Mouse (Mus musculus) forebrain, postnatal 0 days (tissue): ENCODE results near the gene Tfap4. TPM values are rescaled to one million over a fixed set of nuclear protein-coding genes. Genes with fewer than 3 reads are reported as not detected.

Experiments
- ATAC-seq: fragments of 200-750 bp; cut with Nextera tagmentation; 2 replicates; pipeline ENCODE4 v1.8.0; 2017; ENCODE audit warnings: mild to moderate bottlenecking, moderate library complexity
- DNase-seq: peaks from one replicate; pipeline ENCODE4 v3.0.0-alpha.2; 2015
- H3K27ac ChIP-seq: fragments of 300-500 bp; sonication (generic); 2 replicates; pipeline ENCODE4 v1.5.1; 2014; ENCODE audit warnings: low read depth, mild to moderate bottlenecking, antibody characterized with exemption, low read length, moderate library complexity, mixed read lengths
- H3K27me3 ChIP-seq: fragments of 300-500 bp; sonication (generic); 2 replicates; pipeline ENCODE4 v1.6.1; 2014; ENCODE audit warnings: mild to moderate bottlenecking, low read length, mixed read lengths; ENCODE audit not compliant: insufficient read depth
- H3K36me3 ChIP-seq: fragments of 300-500 bp; sonication (generic); 2 replicates; pipeline ENCODE4 v1.6.1; 2014; ENCODE audit warnings: mild to moderate bottlenecking, moderate library complexity; ENCODE audit not compliant: insufficient read depth
- H3K4me1 ChIP-seq: fragments of 300-500 bp; sonication (generic); 2 replicates; pipeline ENCODE4 v1.6.1; 2014; ENCODE audit warnings: antibody characterized with exemption; ENCODE audit not compliant: insufficient read depth
- H3K4me2 ChIP-seq: fragments of 300-500 bp; sonication (generic); 2 replicates; pipeline ENCODE4 v1.6.1; 2014; ENCODE audit warnings: low read depth, mild to moderate bottlenecking, moderate library complexity
- H3K4me3 ChIP-seq: fragments of 300-500 bp; sonication (generic); 2 replicates; pipeline ENCODE4 v1.5.1; 2014; ENCODE audit warnings: low read depth, low read length, mixed read lengths
- H3K9ac ChIP-seq: fragments of 300-500 bp; sonication (generic); 2 replicates; pipeline ENCODE4 v1.6.1; 2014; ENCODE audit warnings: mild to moderate bottlenecking
- H3K9me3 ChIP-seq: fragments of 300-500 bp; sonication (generic); 2 replicates; pipeline ENCODE4 v1.6.1; 2016; ENCODE audit warnings: low read length
- CTCF ChIP-seq: sonication (generic); IDR thresholded peaks from 2 replicates; pipeline ENCODE4 v1.5.1; 2016; ENCODE audit warnings: antibody characterized with exemption, control low read depth, low read depth
- whole genome bisulfite sequencing: fragments of 180-500 bp; shearing (Covaris S2); extraction: QIAGEN DNeasy Blood & Tissue Kit; methylation state at CpG from one replicate; pipeline ENCODE4 v1.1.7; 2014; 5-methylcytosine and 5-hydroxymethylcytosine counted together
- polyA plus RNA-seq: library from polyadenylated mRNA; unstranded; fragments of >200 nt; fragmentation: Nextera tagmentation; extraction: Ambion mirVana; gene quantifications from 2 replicates; pipeline ENCODE4 v1.2.1, GENCODE M21; 2015
- total RNA-seq: library from RNA; depleted of rRNA; stranded (reverse); fragments of >200 nt; gene quantifications from 2 replicates; pipeline ENCODE4 v1.2.3, GENCODE M21; 2014

The Tfap4 gene
- total and polyA plus RNA-seq, 2 experiments from 2014 or later: 8.0 to 10.2 TPM

DNA sequence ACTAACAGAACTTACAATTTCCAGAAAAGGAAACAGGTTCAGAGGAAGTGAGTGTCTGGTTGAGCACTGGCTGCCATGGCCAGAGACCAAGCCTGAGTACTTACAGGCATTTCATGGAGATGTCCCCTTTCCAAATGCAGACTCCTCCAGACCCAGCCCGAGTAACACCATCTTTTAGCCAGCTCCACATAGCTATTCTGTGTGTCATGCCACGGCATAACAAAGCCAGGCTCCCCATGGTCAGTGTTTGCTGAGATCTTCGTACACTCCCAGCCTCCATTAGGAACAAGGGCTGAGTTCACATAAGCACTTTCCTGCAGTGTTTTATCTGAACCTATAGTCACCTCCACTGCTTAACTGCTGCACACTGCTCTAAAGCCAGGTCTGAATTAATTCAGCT, 16.4 kb downstream of the Tfap4 start:
- no peak overlapping the region for H3K4me2 ChIP-seq
- no peaks in the 10 kb centered on the region for H3K27me3 ChIP-seq
- H3K9ac ChIP-seq: no peak overlapping the region
- no peaks in the 10 kb centered on the region for H3K9me3 ChIP-seq
- DNase-seq (no peak), ATAC-seq (no peak)
- peaks cover 23% of the 10 kb centered on the region for H3K36me3 ChIP-seq
- no peak overlapping the region for H3K4me3 ChIP-seq
- TF ChIP-seq CTCF: no peak
- H3K4me1 ChIP-seq: peaks cover 3% of the 10 kb centered on the region; the same call in 1 of the 2 replicates
- H3K27ac ChIP-seq: no peak overlapping the region
- 74% methylated on average over 3 of the region's 3 CpGs for WGBS

DNA sequence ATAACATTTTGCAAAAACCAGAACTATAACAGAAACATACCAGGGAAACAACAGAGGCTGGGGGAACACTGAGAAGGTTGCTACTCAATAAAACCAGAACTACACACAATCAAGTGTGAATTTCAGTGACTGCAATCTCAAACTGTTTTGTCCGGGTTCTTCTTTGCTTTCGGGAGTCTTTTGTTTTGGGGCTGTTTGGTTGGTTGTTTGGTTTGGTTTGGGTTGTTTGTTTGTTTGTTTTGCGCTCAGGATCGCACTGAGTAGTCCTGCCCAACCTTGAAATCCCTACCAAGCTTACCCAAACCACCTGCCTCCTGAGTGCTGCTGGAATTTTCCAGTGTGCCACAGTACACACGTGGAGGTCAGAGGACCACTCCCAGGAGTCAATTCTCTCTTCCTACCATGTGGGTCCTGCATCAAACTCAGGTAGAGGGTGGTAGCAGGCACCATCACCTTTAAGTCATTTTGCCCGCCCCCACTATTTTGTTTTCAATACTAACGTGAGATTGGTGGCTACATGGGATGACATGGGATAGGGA, 17.3 kb downstream of the Tfap4 start:
- TF ChIP-seq CTCF: no peak
- DNase-seq (no peak), ATAC-seq (no peak; the same call in 1 of the 2 replicates)
- no peaks in the 10 kb centered on the region for H3K27me3 ChIP-seq
- 0 out of 2 replicates have a peak overlapping the region, but pooled peaks have one; percentile 80 for H3K27ac ChIP-seq
- peak overlapping the region; percentile 52 for H3K9ac ChIP-seq
- 45% methylated on average over 7 of the region's 7 CpGs for WGBS
- H3K4me2 ChIP-seq: peak overlapping the region; percentile 54
- peaks cover 3% of the 10 kb centered on the region; the same call in 1 of the 2 replicates for H3K4me1 ChIP-seq
- H3K9me3 ChIP-seq: no peaks in the 10 kb centered on the region
- H3K36me3 ChIP-seq: peaks cover 20% of the 10 kb centered on the region
- H3K4me3 ChIP-seq: peak overlapping the region; percentile 52

DNA sequence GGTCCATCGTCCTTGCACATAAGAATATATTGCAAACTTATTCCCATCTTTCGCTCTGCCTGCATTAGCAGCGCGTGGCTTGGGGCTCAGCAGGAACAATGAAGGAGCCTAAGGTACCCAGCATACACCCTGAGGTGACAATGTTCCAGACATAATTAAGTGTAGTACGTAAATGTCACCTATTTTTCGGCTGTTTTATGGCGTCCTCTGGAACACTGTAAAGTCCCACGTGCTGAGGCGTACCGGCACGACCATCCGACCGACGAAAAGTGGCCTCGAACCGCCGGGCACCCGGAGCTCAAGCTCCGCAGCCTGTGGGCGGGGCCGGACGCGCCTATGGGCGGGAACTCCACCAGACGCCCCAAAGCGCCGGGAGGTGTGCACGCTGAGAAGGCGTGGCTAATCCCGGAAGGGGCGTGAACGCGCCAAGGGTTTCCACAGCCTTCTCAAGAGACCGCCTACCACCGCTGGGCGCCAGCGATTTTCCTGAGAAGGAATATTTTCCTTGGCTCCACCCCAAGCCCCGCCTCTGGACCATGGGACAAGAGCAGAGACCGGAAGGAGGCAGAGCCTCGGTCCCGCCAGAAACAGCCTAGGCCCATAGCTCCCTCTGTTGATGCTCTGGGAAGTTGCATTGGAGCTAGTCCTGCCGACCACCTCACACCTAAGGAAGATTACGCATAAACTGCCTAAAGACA, 18.0 kb downstream of the Tfap4 start, which contains the start of gene Srl:
TSS of gene Srl (minus strand) at position 316 of the 698 bp plus-strand sequence.
- TF ChIP-seq CTCF: peak; percentile 95
- no peaks in the 10 kb centered on the region for H3K27me3 ChIP-seq
- WGBS: under 1% methylated on average over 43 of the region's 43 CpGs
- peaks cover 3% of the 10 kb centered on the region; the same call in 1 of the 2 replicates for H3K4me1 ChIP-seq
- ATAC-seq (peak; percentile 94), DNase-seq (peak; percentile 100)
- H3K9ac ChIP-seq: peak within 1 kb of the TSS; percentile 52
- H3K4me2 ChIP-seq: peak within 1 kb of the TSS; percentile 54
- no peaks in the 10 kb centered on the region for H3K9me3 ChIP-seq
- peak within 1 kb of the TSS; percentile 52 for H3K4me3 ChIP-seq
- H3K36me3 ChIP-seq: peaks cover 13% of the 10 kb centered on the region
- peak within 1 kb of the TSS; percentile 80 for H3K27ac ChIP-seq

DNA sequence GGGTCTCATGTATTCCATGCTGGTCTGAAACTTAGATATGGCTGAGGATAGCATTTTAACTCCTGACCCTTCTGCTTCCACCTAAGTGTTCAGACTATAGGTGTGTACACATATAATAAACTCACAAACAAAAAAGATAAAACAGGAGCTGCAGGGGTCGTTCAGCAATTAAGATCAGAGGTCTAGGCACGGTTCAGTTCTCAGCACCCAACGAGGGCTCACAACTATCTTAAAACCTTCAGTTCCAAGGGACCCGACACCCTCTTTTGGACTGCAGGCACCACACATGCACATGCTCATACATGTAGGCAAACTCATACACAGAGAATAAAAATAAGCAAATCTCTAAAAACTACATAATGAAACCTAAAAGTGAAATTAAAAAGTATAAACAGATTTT, 18.6 kb downstream of the Tfap4 start:
- ATAC-seq: no peak
- H3K27ac ChIP-seq: peak overlapping the region; percentile 80; the same call in 1 of the 2 replicates
- WGBS: 64% methylated on average over 4 of the region's 4 CpGs
- no peaks in the 10 kb centered on the region for H3K9me3 ChIP-seq
- H3K4me1 ChIP-seq: peaks cover 3% of the 10 kb centered on the region; the same call in 1 of the 2 replicates
- no peak for DNase-seq
- no peaks in the 10 kb centered on the region for H3K27me3 ChIP-seq
- H3K36me3 ChIP-seq: peaks cover 10% of the 10 kb centered on the region
- H3K9ac ChIP-seq: peak overlapping the region; percentile 52; the same call in 1 of the 2 replicates
- peak overlapping the region; percentile 54 for H3K4me2 ChIP-seq
- H3K4me3 ChIP-seq: peak overlapping the region; percentile 52
- no peak for TF ChIP-seq CTCF

DNA sequence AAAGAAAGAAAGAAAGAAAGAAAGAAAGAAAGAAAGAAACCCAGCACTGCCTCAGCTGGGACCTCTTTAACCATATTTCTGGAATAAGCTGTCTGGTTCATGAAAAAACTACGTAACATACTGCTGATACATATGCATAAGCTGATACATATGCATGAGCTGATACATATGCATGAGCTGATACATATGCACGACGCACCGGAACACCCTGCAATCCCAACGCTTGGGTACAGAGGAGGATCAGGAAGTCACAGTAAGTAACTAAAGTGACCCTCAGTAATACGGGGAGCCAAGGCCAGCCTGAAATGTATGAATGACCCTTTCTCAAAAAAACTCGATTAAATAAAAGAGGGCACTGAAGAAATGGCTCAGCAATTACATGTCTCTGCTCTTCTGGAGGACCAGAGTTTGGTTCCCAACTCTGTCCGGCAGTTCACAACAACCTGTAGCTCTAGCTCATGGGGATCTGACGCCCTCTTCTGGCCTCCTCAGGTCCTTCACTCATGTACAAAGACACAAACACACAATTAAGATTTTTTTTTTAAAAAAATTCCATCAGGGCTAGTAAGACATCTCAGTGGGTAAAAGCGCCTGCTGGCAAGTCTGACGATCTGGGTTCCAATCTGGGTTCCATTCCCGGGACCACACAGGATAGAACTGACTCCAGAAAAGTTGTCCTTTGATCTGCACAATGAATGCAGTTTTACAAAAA, 19.4 kb downstream of the Tfap4 start:
- Histone ChIP-seq H3K9me3 (no peaks in the 10 kb centered on the region), H3K27me3 (no peaks in the 10 kb centered on the region), H3K4me2 (peak overlapping the region; percentile 23; the same call in 1 of the 2 replicates), H3K4me1 (peaks cover 3% of the 10 kb centered on the region; the same call in 1 of the 2 replicates), H3K4me3 (no peak overlapping the region), H3K9ac (no peak overlapping the region), H3K27ac (0 out of 2 replicates have a peak overlapping the region, but pooled peaks have one; percentile 21), H3K36me3 (peaks cover 2% of the 10 kb centered on the region)
- 52% methylated on average over 12 of the region's 12 CpGs for WGBS
- DNase-seq (peak; percentile 68), ATAC-seq (peak; percentile 58)
- peak; percentile 33; the same call in 1 of the 2 replicates for TF ChIP-seq CTCF

DNA sequence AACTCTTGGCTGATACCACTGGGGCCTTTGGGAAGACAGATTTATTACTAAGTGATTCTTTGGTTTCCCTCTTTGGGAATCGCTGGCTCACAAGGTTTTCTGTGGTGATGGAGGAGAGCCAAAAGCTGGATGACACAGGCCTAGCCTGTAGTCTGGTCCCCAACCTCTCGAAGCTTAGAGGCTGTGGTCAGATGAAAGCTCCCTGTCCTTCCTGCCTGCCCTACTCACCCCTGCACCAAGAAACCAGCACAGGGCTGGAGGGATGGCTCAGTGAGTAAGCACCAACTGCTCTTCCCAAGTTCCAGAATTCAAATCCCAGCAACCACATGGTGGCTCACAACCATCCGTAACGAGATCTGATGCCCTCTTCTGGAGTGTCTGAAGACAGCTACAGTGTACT, 20.1 kb downstream of the Tfap4 start:
- Histone ChIP-seq H3K27ac (peak overlapping the region; percentile 24; the same call in 1 of the 2 replicates), H3K27me3 (no peaks in the 10 kb centered on the region), H3K9me3 (no peaks in the 10 kb centered on the region), H3K4me2 (no peak overlapping the region), H3K4me3 (no peak overlapping the region), H3K9ac (no peak overlapping the region), H3K4me1 (peaks cover 3% of the 10 kb centered on the region; the same call in 1 of the 2 replicates), H3K36me3 (no peaks in the 10 kb centered on the region)
- whole genome bisulfite sequencing: 61% methylated on average over 4 of the region's 4 CpGs
- DNase-seq (no peak), ATAC-seq (no peak)
- no peak for TF ChIP-seq CTCF
